Mouse (Mus musculus) forebrain, embryonic 12.5 days (tissue): ENCODE results near the gene Pparg. TPM values are rescaled to one million over a fixed set of nuclear protein-coding genes. Genes with fewer than 3 reads are reported as not detected.
A peak's percentile ranks its signal among the peaks of the same experiment; 100 is the strongest.

Source experiments
- ATAC-seq: fragments of 200-750 bp; cut with Nextera tagmentation; 2 replicates; pipeline ENCODE4 v1.8.0; 2017; ENCODE audit warnings: moderate TSS enrichment; ENCODE audit not compliant: low FRiP score
- H3K27ac ChIP-seq: fragments of 300-500 bp; sonication (generic); 2 replicates; pipeline ENCODE4 v1.5.1; 2016; ENCODE audit warnings: mild to moderate bottlenecking
- H3K27me3 ChIP-seq: fragments of 300-500 bp; sonication (generic); 2 replicates; pipeline ENCODE4 v1.6.1; 2016; ENCODE audit warnings: mild to moderate bottlenecking
- H3K36me3 ChIP-seq: fragments of 300-500 bp; sonication (generic); replicated peaks from 2 replicates; pipeline ENCODE4 v1.6.1; 2016; ENCODE audit warnings: mild to moderate bottlenecking
- H3K4me1 ChIP-seq: fragments of 300-500 bp; sonication (generic); 2 replicates; pipeline ENCODE4 v1.6.1; 2016
- H3K4me2 ChIP-seq: fragments of 300-500 bp; sonication (generic); 2 replicates; pipeline ENCODE4 v1.6.1; 2016; ENCODE audit warnings: mild to moderate bottlenecking, moderate library complexity
- H3K4me3 ChIP-seq: fragments of 300-500 bp; sonication (generic); replicated peaks from 2 replicates; pipeline ENCODE4 v1.5.1; 2016; ENCODE audit warnings: mild to moderate bottlenecking
- H3K9ac ChIP-seq: fragments of 300-500 bp; sonication (generic); 2 replicates; pipeline ENCODE4 v1.6.1; 2016; ENCODE audit warnings: mild to moderate bottlenecking
- H3K9me3 ChIP-seq: fragments of 300-500 bp; sonication (generic); 2 replicates; pipeline ENCODE4 v1.6.1; 2016
- WGBS: fragments of 180-500 bp; shearing (Covaris S2); methylation state at CpG from one replicate; pipeline ENCODE4 v1.1.7; 2016; 5-methylcytosine and 5-hydroxymethylcytosine counted together
- polyA plus RNA-seq: library from polyadenylated mRNA; unstranded; fragments of >200 nt; fragmentation: Nextera tagmentation; extraction: Ambion mirVana; gene quantifications from 2 replicates; pipeline ENCODE4 v1.2.1, GENCODE M21; 2016

The Pparg gene
- not detected in 2 replicates for polyA plus RNA-seq

DNA sequence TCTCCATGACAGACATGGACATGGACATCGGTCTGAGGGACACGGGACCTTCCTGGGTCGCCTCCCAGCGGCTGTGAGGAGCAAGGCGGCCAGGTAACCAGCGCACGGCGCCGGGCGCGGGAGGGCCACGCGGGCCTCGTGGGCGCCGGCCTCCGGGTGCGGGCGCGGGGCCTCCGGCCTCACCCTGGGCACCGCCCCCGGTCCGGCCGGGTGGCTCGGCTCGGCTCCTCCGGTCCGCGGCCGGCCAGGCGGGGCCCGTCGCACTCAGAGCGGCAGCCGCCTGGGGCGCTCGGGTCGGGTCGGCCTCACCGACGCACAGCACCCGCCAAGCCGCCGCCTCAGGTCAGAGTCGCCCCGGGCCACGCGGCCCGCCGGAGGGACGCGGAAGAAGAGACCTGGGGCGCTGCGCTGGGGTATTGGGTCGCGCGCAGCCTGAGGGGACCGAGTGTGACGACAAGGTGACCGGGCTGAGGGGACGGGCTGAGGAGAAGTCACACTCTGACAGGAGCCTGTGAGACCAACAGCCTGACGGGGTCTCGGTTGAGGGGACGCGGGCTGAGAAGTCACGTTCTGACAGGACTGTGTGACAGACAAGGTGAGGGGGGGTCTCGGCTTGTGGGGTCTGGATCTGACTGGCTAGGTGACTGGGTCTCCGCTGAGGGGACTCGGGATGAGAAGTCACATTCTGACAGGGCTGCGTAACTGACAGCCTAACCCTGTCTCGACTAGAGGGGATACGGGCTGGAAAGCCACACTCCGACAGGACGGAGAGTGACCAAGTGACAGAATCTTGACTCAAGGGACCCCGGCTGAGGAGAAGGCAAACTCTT lies at the start of gene Pparg:
Pparg (plus strand) TSS at position 176 of the 830 bp plus-strand sequence.
- Histone ChIP-seq H3K27me3 (peaks cover 31% of the 10 kb centered on the region), H3K4me3 (peak within 1 kb of the TSS; percentile 62), H3K4me1 (peaks cover 15% of the 10 kb centered on the region), H3K9me3 (peaks cover 6% of the 10 kb centered on the region; the same call in 1 of the 2 replicates), H3K9ac (peak within 1 kb of the TSS; percentile 49), H3K36me3 (no peaks in the 10 kb centered on the region), H3K4me2 (peak within 1 kb of the TSS; percentile 99), H3K27ac (no peak within 1 kb of the TSS)
- under 1% methylated on average over 68 of the region's 76 CpGs for WGBS
- ATAC-seq = peak; percentile 71

DNA sequence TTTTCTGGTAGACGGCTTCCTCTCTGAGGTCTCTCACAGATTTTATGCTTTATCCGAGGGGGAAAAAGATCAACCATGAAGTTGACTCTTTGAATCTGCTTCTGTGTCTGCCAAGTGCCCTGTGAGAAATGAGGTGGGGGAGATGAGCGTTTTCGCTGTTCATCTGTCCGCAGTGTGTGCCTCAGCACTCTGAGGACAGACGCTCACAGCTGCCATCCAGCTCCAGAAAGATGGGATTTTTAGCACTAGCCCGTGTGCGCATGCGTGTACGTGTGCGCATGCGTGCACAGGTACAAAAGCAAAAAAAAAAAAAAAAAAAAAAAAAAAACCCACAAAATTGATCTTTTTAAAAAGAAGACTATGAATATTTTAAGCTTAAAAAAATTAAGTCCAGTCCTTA lies 48.0 kb upstream of the Pparg start:
- Histone ChIP-seq H3K27ac (no peak overlapping the region), H3K9ac (no peak overlapping the region), H3K4me1 (no peaks in the 10 kb centered on the region; the same call in 1 of the 2 replicates), H3K4me2 (peak overlapping the region; percentile 24; the same call in 1 of the 2 replicates), H3K4me3 (no peak overlapping the region), H3K36me3 (no peaks in the 10 kb centered on the region), H3K9me3 (no peaks in the 10 kb centered on the region), H3K27me3 (no peaks in the 10 kb centered on the region)
- no peak for ATAC-seq
- WGBS = 79% methylated on average over 12 of the region's 12 CpGs

DNA sequence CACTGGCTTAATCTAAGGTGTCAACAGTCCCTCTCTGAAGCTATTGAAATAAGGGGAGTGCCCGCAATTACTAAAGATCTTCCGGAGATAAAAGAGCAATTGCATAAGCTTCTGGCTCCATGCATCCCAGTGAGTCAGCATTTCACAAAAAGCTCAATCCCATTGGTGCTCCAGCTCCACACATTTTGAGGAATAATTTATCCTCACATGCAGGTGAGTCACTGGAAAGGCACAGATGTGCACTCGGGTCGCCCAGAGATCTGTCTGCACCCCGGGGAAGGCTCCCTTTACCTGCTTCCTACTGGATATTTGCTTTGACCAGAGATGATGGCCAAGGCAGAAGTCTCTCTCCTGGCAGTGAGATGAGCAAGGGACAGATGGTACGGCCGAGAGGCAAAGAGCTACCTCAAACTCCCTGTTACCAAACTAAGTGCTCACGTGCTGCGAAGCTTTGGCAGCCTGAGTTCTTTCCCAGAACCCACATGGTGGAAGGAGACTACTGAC lies 47.5 kb upstream of the Pparg start:
- no peak for ATAC-seq
- Histone ChIP-seq H3K27ac (no peak overlapping the region), H3K36me3 (no peaks in the 10 kb centered on the region), H3K4me2 (no peak overlapping the region), H3K4me3 (no peak overlapping the region), H3K4me1 (no peaks in the 10 kb centered on the region; the same call in 1 of the 2 replicates), H3K27me3 (no peaks in the 10 kb centered on the region), H3K9me3 (no peaks in the 10 kb centered on the region), H3K9ac (no peak overlapping the region)
- WGBS = 79% methylated on average over 9 of the region's 9 CpGs

DNA sequence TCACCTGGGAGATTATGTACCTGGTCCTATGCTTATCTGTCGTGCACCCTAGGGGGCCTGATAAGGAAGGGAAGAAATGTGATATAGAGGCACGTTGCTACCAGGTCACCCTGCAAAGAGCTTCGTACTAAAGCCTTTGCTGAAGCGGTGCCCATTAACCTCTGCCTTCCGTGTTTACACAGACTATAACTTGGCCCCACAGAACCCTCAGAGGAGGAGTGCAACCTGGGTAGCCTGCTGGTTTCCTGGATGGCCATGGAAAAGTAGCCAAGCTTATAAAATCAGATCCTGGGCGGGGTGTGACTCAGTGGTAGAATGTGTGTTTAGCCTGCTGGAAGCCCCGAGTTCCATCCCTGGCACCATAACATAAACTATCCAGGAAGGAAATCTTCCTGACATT lies 46.8 kb upstream of the Pparg start:
- Histone ChIP-seq H3K27me3 (no peaks in the 10 kb centered on the region), H3K27ac (no peak overlapping the region), H3K9ac (no peak overlapping the region), H3K4me2 (no peak overlapping the region), H3K36me3 (no peaks in the 10 kb centered on the region), H3K4me3 (no peak overlapping the region), H3K4me1 (no peaks in the 10 kb centered on the region; the same call in 1 of the 2 replicates), H3K9me3 (no peaks in the 10 kb centered on the region)
- no peak for ATAC-seq
- WGBS = 86% methylated on average over 7 of the region's 7 CpGs

DNA sequence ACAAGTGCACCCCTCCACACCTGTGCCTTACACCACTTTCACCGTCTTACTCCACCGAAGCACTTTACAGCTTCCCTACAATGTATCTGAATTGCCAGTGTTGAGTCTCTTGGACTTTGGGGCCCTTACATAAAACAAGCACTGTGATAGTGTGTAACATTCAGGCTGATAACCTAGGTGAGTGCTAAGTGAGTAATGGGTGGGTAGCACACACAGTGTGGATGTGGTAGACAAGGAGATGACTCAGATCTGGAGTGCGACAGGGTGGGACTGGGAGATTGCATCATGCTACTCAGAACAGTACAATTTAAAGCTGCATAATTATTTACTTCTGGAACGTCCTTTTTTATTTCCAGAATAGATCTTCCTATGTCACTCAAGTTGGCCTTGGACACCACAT lies 45.0 kb upstream of the Pparg start:
- ATAC-seq = no peak

DNA sequence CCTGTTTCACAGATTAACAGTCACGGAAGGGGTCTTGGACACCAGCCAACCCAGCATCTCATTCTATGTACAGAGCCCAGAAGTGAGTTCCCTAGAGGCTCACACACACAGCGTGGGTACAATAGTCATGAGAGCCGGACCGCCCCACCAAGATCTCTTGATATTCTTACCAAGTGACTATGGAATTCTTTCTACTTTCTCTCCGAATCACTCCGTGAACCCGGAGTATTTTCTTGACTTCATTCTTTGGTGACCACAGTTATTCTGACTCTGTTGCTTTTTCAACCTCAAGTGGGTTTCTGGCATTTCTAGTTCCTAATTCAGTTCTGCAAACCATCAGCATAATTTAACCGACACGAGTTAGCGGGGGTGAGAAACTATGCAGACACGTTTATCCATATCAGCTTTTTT lies 43.9 kb upstream of the Pparg start:
- Histone ChIP-seq H3K4me1 (no peaks in the 10 kb centered on the region; the same call in 1 of the 2 replicates), H3K9me3 (no peaks in the 10 kb centered on the region), H3K4me2 (no peak overlapping the region), H3K9ac (no peak overlapping the region), H3K27ac (no peak overlapping the region), H3K27me3 (no peaks in the 10 kb centered on the region), H3K4me3 (no peak overlapping the region), H3K36me3 (no peaks in the 10 kb centered on the region)
- no peak for ATAC-seq
- WGBS = 78% methylated on average over 11 of the region's 11 CpGs

More for the DNA sequence above, 45.0 kb upstream of the Pparg start:
- Histone ChIP-seq H3K9me3 (no peaks in the 10 kb centered on the region), H3K27ac (no peak overlapping the region), H3K9ac (no peak overlapping the region), H3K4me1 (no peaks in the 10 kb centered on the region; the same call in 1 of the 2 replicates), H3K36me3 (no peaks in the 10 kb centered on the region), H3K4me3 (no peak overlapping the region), H3K4me2 (no peak overlapping the region), H3K27me3 (no peaks in the 10 kb centered on the region)
- 86% methylated on average over 4 of the region's 4 CpGs for WGBS

DNA sequence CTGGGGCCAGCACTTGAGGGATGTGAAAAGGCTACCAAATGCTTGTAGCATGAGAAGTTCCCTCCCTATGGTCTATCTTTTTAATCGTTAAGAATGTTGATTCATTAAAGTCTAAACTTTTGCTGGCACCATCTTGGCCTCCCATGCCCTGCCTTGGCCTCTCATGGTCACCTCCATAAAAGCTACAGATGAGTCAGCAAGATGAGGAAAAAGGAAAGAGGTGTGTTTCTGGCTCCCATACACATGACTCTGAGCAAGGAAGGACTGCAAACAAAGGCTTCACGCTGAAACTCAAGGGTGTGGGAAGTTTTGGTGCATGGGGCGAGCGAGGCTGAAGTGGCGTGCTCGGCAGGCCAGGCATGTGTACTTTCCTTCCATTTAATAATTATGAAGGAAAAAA lies 41.9 kb upstream of the Pparg start:
- H3K9ac ChIP-seq = no peak overlapping the region
- H3K9me3 ChIP-seq = no peaks in the 10 kb centered on the region
- no peaks in the 10 kb centered on the region for H3K36me3 ChIP-seq
- no peaks in the 10 kb centered on the region for H3K4me1 ChIP-seq
- no peak overlapping the region for H3K4me3 ChIP-seq
- no peak for ATAC-seq
- H3K27ac ChIP-seq = no peak overlapping the region
- no peaks in the 10 kb centered on the region for H3K27me3 ChIP-seq
- WGBS = 93% methylated on average over 6 of the region's 6 CpGs
- H3K4me2 ChIP-seq = no peak overlapping the region

DNA sequence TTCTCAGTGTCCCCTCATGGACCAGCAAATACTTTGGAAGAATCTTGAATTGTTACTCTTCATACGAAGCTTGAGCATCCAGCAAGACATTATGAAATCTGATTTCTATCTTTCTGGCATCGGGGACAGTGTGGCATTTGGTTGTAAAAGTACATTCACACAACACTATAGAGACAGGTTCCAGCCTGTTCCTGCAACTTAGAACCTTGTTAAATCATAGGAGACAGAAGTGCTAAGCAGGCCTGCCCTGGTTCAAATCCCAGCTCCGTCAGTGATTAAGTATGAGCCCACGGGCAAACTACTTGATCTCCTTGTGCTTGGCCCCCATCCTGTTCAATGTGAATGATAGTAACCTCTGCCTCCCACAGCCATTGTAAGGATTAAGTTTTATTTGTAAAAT lies 41.1 kb upstream of the Pparg start:
- Histone ChIP-seq H3K9ac (no peak overlapping the region), H3K9me3 (no peaks in the 10 kb centered on the region), H3K27ac (no peak overlapping the region), H3K4me3 (no peak overlapping the region), H3K4me2 (no peak overlapping the region), H3K27me3 (no peaks in the 10 kb centered on the region), H3K36me3 (no peaks in the 10 kb centered on the region), H3K4me1 (no peaks in the 10 kb centered on the region)
- 91% methylated on average over 4 of the region's 4 CpGs for WGBS
- no peak for ATAC-seq

DNA sequence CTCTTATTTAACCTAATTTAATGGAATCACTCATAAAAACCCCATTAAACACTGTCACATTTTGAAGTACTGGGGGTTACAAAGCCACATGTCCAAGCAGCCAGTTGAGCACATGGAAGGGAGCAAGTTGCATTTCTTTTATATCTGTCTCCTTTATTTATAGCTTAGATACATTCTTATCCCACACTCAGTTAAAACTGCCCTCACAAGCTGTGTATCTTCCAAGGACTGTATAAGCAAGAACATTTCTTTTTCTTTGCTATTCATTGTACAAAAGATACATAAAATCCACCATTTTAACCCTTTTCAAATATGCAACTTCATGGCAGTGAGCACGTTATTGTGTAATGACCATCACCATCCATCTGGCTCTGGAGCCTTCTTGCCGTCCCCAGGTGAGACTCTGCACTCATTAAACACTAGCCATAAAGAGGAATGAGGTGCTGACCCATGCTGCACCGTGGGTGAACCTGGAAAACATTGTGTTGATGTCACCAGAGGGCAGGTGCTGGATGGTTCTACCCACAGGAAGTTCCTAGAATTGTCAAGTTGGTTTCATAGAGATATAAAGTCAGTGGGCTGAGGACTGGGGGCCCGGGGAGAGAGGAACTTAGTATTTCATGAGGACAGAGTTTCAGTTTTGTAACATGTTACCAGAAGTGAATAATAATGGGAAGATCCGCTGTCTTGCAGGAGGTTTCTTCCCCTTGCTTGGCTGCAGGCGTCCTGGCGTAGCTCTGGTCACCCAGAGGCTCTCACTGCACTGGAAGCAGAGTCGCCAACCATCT lies 39.6 kb upstream of the Pparg start:
- Histone ChIP-seq H3K27me3 (no peaks in the 10 kb centered on the region), H3K9me3 (no peaks in the 10 kb centered on the region), H3K36me3 (no peaks in the 10 kb centered on the region), H3K4me2 (no peak overlapping the region), H3K27ac (no peak overlapping the region), H3K4me3 (no peak overlapping the region), H3K4me1 (no peaks in the 10 kb centered on the region), H3K9ac (no peak overlapping the region)
- ATAC-seq = no peak
- 90% methylated on average over 8 of the region's 8 CpGs for WGBS

DNA sequence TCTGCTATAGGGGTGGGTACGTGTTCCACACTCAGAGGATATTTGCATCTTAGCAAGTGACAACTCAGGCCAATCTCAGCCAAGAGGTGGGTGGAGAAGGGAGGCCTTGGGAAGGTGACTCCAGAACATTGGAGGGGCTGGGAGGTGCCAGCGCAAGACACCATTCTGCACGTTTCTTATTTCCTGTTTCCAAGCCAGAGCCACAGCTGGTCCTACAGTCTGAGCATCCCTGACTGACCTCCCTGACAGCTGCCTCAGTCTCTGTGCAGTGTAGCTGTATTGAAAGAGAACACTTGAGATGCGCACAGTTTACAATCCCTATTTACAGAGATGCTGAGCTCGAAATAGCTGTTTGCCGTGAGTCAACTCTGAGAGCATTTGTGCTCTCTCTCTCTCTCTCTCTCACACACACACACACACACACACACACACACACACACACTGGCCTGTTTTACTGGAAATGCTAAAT lies 38.8 kb upstream of the Pparg start:
- ATAC-seq = no peak
- H3K9me3 ChIP-seq = no peaks in the 10 kb centered on the region
- WGBS = 61% methylated on average over 6 of the region's 6 CpGs
- H3K27me3 ChIP-seq = no peaks in the 10 kb centered on the region
- H3K36me3 ChIP-seq = no peaks in the 10 kb centered on the region
- H3K9ac ChIP-seq = no peak overlapping the region
- H3K4me1 ChIP-seq = no peaks in the 10 kb centered on the region
- no peak overlapping the region for H3K4me3 ChIP-seq
- no peak overlapping the region for H3K4me2 ChIP-seq
- no peak overlapping the region for H3K27ac ChIP-seq

DNA sequence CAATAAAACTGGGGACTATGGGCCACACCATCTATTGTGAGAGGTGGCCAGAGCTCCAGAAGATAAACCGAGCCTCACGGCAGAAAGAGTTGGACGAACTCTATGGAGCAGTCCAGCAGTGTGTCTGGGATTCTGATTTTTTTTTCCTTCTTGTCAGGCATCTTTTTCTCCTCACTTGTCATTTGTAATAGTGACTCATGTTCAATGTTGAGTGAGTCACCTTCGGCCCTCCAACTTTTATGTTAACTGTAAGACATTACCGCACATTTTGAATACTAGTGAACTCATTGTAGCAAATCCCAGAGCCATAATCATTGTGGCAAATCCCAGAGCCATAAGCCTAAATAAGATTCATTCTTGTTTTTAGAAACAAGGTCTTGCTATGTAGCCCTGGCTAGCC lies 37.8 kb upstream of the Pparg start:
- no peaks in the 10 kb centered on the region for H3K36me3 ChIP-seq
- H3K4me3 ChIP-seq = no peak overlapping the region
- H3K4me2 ChIP-seq = no peak overlapping the region
- H3K9me3 ChIP-seq = no peaks in the 10 kb centered on the region
- H3K27ac ChIP-seq = no peak overlapping the region
- no peak for ATAC-seq
- H3K27me3 ChIP-seq = no peaks in the 10 kb centered on the region
- H3K9ac ChIP-seq = no peak overlapping the region
- WGBS = 88% methylated on average over 5 of the region's 5 CpGs
- H3K4me1 ChIP-seq = no peaks in the 10 kb centered on the region

DNA sequence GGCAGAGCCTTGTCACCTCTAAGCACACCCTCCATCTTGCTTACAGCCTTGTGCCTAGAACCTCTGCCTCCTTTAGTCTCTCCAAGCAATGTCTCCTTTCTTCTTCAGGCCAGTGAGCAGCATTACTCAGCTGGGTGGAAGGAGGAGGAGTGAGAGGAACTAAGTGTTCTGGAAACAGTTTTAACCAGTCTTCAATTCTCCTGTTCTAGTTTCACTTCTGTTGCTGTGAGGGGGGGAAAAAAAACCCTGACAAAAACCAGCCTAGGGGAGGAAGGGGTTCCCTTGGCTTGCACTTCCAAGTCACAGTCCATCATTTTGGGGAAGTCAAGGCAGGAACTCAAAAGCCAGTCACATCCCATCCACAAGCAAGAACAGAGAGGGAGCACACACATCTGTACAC lies 29.8 kb upstream of the Pparg start:
- Histone ChIP-seq H3K9me3 (no peaks in the 10 kb centered on the region), H3K4me2 (no peak overlapping the region), H3K4me3 (no peak overlapping the region), H3K36me3 (no peaks in the 10 kb centered on the region), H3K9ac (no peak overlapping the region), H3K27me3 (no peaks in the 10 kb centered on the region), H3K4me1 (no peaks in the 10 kb centered on the region), H3K27ac (no peak overlapping the region)
- ATAC-seq = no peak
